Comparison of ENCODE assay signal across 8 mouse cellular contexts in genomic region chr15:78718290-78719250, GRCm38 (mm10). TPM values are rescaled to one million over a fixed set of nuclear protein-coding genes. Genes with fewer than 3 reads are reported as not detected.
DNase-seq lines count a peak whose midpoint lies in the region; ATAC-seq lines count a peak whose summit lies in the region.

Gene Elfn2 (minus strand): TSS chr15:78718771.

- H3K36me3 ChIP-seq in lung, embryonic 15.5 days, result no peaks in the 10 kb centered on the region
- H3K36me3 ChIP-seq in neural tube, embryonic 12.5 days, result no peaks in the 10 kb centered on the region

- 3% methylated on average over 66 of the region's 89 CpGs for WGBS in lung, embryonic 15.5 days
- WGBS in neural tube, embryonic 12.5 days, result 2% methylated on average over 87 of the region's 89 CpGs

- intact Hi-C loops in left cerebral cortex, postnatal 10 days (cut with DNase I), result no loop called here

- peaks cover 9% of the 10 kb centered on the region for H3K4me1 ChIP-seq in lung, embryonic 15.5 days
- H3K4me1 ChIP-seq in neural tube, embryonic 12.5 days, result peaks cover 17% of the 10 kb centered on the region

- no peak within 1 kb of the TSS for H3K27ac ChIP-seq in lung, embryonic 15.5 days
- H3K27ac ChIP-seq in neural tube, embryonic 12.5 days, result no peak within 1 kb of the TSS

- peak within 1 kb of the TSS; percentile 69 for H3K4me2 ChIP-seq in lung, embryonic 15.5 days
- peak within 1 kb of the TSS; percentile 82 for H3K4me2 ChIP-seq in neural tube, embryonic 12.5 days (replicated peaks)

- peak within 1 kb of the TSS; percentile 35 for H3K4me3 ChIP-seq in lung, embryonic 15.5 days
- H3K4me3 ChIP-seq in neural tube, embryonic 12.5 days, result peak within 1 kb of the TSS; percentile 47

- DNase-seq in adrenal gland, adult 2 months, result peak; percentile 33
- no peak for DNase-seq in adrenal gland, postnatal 4 days (ENCODE audit: low spot score in 2 of 2)
- DNase-seq in lung, postnatal 36 days, result no peak
- DNase-seq in frontal cortex, postnatal 25 days (ENCODE audit: low spot score in 2 of 2), result peak; percentile 56 to 59
- peak in 1 of 2 experiments; percentile 76 for DNase-seq in left cerebral cortex, postnatal 10 days (ENCODE audit: extremely low spot score in 1 of 2, low spot score in 2 of 2)
- DNase-seq in natural killer cell, adult 2 months (ENCODE audit: low spot score in 2 of 2), result no peak

- ATAC-seq in lung, embryonic 15.5 days (ENCODE audit: borderline replicate concordance, extremely low read depth, low FRiP score, low TSS enrichment), result no peak
- 0 out of 2 replicates have a peak, but pooled peaks have one; percentile 21 for ATAC-seq in neural tube, embryonic 12.5 days (ENCODE audit: low FRiP score, low read depth)

- peaks cover 73% of the 10 kb centered on the region for H3K27me3 ChIP-seq in lung, embryonic 15.5 days
- H3K27me3 ChIP-seq in neural tube, embryonic 12.5 days (replicated peaks), result peaks cover 64% of the 10 kb centered on the region

- no peaks in the 10 kb centered on the region for H3K9me3 ChIP-seq in lung, embryonic 15.5 days
- H3K9me3 ChIP-seq in neural tube, embryonic 12.5 days, result no peaks in the 10 kb centered on the region

- H3K9ac ChIP-seq in lung, embryonic 15.5 days, result peak within 1 kb of the TSS; percentile 19; the same call in 1 of the 2 replicates
- H3K9ac ChIP-seq in neural tube, embryonic 12.5 days, result peak within 1 kb of the TSS; percentile 71

RNA-seq across cellular contexts. Expression of gene Elfn2, which starts in this region (rescaled TPM):
- total RNA-seq in adrenal gland, adult 2 months (2021), result 1 to 10 TPM; 3.2 to 3.6 TPM
- 1.7 and 2.3 TPM in 2 replicates for polyA plus RNA-seq in adrenal gland, adult 2 months (2012; rRNA removed)
- 1 to 10 TPM; 3.9 to 4.2 TPM for total RNA-seq in adrenal gland, postnatal 4 days (2021)
- 0.06 and 0.08 TPM in 2 replicates for polyA plus RNA-seq in lung, embryonic 15.5 days (2015; fragmentation: Nextera tagmentation; extraction: Ambion mirVana)
- total RNA-seq in left cerebral cortex, postnatal 10 days (2021), result 100 to 1,000 TPM in 1 of 2 experiments, 10 to 100 TPM in 1; 92.2 to 116 TPM
- 1.9 and 2.0 TPM in 2 replicates for polyA plus RNA-seq in neural tube, embryonic 12.5 days (2016; fragmentation: Nextera tagmentation; extraction: Ambion mirVana)

Comparison
In these comparisons a context has a peak if more than half of its experiments do, and no peak if none do; other contexts are left out.
1. RNA of gene Elfn2 (total RNA-seq): 92.2 to 116 TPM in left cerebral cortex, postnatal 10 days; 3.9 to 4.2 TPM in adrenal gland, postnatal 4 days and 3.2 to 3.6 TPM in adrenal gland, adult 2 months; every median in the first group is over 10 times any median in the second.
2. DNase-seq: peak in adrenal gland, adult 2 months (single experiment) and frontal cortex, postnatal 25 days (2 of 2); none in adrenal gland, postnatal 4 days (0 of 2), lung, postnatal 36 days (single experiment) and natural killer cell, adult 2 months (0 of 2).